Mouse (Mus musculus) brain, embryonic 14.5 days (tissue): ENCODE results near the gene Ing4. TPM values are rescaled to one million over a fixed set of nuclear protein-coding genes. Genes with fewer than 3 reads are reported as not detected.

Experiments
- DNase-seq: peaks from one replicate; pipeline ENCODE4 v3.0.0-alpha.2; 2011; ENCODE audit warnings: low read depth
- CTCF ChIP-seq: fragments of 200-500 bp; IDR thresholded peaks from 2 replicates; pipeline ENCODE4 v1.5.1; 2012; ENCODE audit warnings: inconsistent platforms, mild to moderate bottlenecking, moderate library complexity, borderline replicate concordance; ENCODE audit not compliant: insufficient read depth, insufficient read length; ENCODE audit errors: extremely low read depth
- POLR2A ChIP-seq: fragments of 200-500 bp; IDR thresholded peaks from 2 replicates; pipeline ENCODE4 v1.6.1; 2012; ENCODE audit warnings: mild to moderate bottlenecking, inconsistent platforms, borderline replicate concordance; ENCODE audit not compliant: poor library complexity, insufficient read depth, insufficient read length, severe bottlenecking; ENCODE audit errors: extremely low read depth
- polyA plus RNA-seq: library from polyadenylated mRNA; depleted of rRNA; stranded (reverse); fragments of >200 nt; gene quantifications from 2 replicates; pipeline ENCODE4 v1.2.3, GENCODE M21; 2012

The Ing4 gene
- polyA plus RNA-seq, 1 experiment: 127 TPM

DNA sequence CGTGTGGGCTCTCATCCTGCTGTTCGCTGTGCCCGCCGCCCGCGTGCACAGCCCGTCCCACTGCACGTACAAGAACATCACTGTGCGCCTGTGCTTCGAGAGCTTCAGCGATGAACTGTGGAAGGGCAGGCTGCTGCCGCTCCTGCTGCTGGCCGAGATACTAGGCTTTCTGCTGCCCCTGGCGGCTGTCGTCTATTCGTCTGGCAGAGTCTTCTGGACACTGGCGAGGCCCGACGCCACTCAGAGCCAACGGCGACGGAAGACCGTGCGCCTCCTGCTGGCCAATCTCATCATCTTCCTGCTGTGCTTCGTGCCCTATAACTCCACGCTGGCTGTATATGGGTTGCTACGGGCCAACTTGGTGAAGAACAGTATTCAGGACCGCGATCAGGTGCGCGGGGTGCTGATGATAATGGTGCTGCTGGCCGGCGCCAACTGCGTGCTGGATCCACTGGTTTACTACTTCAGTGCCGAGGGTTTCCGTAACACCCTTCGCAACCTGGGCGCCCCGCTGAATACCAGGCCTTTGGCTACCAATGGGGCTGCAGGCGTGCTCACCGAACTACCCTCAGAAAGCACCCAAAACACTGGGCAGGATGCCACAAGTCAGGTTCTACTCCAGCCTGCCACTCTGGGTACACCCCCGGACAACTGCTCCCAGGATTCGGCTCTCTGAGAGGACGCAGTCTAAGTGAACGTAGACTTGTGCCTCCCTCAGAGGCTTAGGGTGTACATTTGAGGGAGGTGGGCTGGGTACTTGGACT lies 42.4 kb downstream of the Ing4 start:
- DNase-seq: peak; percentile 98
- peak; percentile 96 for TF ChIP-seq CTCF
- peak; percentile 68; the same call in 1 of the 2 replicates for TF ChIP-seq POLR2A

DNA sequence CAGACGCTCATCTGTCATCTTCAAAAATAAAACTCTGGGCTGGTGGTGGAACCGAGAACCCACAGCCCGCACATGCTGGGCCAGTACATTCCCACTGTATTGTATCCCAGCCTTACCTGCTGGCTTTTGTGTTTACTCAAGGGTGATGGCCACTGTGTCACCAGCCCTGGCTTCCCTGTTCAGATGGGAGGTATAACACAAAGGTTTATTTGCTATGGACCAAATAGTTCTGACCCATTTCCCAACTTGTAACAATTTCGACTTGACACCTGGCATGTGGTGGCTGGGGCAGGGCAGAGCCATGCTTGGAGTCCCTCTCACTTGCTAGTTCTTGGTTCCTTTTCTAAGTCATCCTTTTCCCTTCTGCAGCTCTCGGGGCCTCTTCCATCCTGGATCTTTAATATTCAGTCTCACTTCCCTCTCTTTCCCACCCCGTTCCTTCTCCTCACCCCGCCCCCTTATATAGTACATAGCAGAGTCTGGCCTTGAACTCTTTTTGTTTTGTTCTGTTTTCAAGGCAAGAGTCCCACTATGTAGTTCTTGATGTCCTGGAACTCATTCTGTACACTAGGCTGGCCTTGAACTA lies 43.3 kb downstream of the Ing4 start:
- no peak for TF ChIP-seq CTCF
- TF ChIP-seq POLR2A: no peak
- DNase-seq: no peak

DNA sequence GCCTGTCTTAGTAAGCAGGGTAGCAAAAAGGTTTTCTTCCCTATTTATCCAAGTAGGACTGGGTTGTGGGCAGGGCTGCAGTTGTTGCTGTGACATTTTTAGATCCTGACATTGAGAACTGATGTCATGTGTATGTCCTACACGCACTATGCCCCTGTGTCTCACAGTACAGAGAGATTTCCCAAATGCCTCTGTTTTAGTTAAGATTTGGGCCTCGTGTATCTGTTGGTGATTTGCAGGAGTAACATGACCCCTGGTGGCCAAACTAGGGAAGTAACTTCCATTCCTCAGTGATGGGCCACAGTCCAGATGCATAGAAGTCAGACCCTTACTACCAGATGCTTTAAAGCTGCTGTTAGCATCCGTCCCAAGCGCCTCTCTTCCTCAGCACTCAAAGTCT lies 44.9 kb downstream of the Ing4 start:
- TF ChIP-seq POLR2A: no peak
- peak; percentile 83; the same call in 1 of the 2 replicates for TF ChIP-seq CTCF

DNA sequence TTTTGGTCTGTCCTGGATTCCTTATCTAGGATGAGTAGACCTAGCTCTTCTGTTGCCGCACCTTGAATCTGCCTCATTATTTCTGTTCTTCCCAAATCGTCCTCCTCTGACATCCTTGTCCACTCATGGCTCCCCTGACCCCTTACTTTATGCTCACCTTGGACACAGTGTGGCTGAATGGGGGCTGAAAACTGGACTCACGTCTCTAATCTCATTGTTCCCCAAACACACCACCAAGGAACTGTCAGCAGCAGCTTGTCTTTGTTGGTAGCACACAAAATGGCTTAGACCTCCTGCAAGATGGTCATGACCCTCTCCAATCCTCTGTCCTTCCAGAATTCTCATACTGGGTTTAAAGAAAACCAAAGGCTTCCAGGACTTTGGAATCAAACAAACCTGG lies 48.4 kb downstream of the Ing4 start:
- no peak for TF ChIP-seq POLR2A
- TF ChIP-seq CTCF: no peak
- no peak for DNase-seq

More for the DNA sequence above, 44.9 kb downstream of the Ing4 start:
- peak; percentile 90 for DNase-seq

DNA sequence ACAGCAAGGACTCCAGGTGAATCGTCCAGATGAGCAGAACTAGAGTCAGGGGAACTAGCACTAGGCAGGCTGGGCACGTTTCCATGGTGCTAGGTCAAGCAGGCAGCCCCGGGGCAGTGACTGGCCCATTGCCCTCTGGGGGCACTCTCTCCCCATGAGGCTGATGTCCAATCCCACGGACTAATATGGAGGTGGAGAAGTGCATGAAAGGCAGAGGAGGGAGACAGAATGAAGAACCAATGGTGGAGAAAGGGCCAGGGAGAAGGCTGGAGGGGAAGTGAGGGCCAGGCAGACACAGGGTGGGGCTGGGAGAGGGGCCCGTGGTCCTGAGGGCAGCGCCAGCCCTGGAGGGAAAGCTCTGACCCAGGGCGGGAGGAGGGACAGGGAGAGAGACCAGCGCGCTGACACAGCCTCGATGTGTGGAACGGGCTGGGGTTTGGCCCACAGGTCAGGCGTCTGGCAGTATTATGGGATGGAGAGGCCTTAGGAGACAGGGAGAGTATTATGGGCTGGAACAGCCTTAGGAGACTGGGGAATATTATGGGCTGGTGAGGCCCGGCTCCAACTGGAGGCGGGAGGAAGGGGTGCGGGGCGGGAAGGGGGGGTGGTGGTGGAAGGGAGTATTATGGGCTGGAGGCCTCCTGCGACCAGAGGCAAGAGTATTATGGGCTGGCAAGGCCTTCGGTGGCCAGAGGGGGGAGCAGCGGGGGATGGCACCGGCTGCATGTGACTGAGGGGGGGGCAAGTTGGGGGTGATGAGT lies 49.2 kb downstream of the Ing4 start:
- DNase-seq: peak; percentile 97
- no peak for TF ChIP-seq POLR2A
- TF ChIP-seq CTCF: no peak

DNA sequence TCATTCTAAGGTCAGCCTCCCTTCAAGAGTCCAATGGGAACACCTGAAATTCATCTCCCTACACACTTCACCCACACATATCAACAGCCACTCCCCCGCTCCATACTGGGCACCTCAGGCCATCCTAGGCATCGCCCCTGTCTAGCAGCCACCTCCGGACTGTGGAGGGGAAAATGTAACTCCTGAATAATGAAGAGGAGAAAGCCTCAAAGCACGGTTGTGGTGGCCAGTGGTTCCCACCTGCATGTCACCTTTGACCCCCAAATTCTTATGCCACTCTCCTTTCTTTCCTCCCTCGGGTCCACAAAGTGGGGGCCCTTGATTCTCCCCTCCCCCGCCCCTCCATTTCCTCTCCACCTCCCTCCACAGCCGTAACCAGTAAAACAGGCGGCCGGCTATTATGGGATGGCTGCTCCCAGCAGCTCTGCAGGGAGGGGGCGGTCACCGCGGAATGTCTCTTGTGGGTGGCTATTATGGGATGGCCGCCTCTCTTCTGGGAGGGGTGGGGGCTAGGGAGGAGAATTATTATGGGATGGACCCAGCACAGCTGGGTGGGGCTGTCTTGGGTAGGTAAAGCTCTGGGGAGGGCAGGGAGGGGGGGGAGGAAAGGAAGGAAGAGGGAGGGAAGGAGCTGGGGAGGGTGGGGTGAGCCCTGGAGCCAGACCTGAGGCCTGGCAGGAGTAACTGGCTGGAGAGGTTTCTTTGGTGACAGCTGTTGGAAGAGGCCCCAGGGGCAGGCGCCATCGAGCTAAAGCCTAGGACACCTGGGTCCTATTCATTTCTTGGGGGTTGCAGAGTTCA lies 50.2 kb downstream of the Ing4 start:
- TF ChIP-seq CTCF (no peak), POLR2A (peak; percentile 13; the same call in 1 of the 2 replicates)
- DNase-seq: peak; percentile 93

DNA sequence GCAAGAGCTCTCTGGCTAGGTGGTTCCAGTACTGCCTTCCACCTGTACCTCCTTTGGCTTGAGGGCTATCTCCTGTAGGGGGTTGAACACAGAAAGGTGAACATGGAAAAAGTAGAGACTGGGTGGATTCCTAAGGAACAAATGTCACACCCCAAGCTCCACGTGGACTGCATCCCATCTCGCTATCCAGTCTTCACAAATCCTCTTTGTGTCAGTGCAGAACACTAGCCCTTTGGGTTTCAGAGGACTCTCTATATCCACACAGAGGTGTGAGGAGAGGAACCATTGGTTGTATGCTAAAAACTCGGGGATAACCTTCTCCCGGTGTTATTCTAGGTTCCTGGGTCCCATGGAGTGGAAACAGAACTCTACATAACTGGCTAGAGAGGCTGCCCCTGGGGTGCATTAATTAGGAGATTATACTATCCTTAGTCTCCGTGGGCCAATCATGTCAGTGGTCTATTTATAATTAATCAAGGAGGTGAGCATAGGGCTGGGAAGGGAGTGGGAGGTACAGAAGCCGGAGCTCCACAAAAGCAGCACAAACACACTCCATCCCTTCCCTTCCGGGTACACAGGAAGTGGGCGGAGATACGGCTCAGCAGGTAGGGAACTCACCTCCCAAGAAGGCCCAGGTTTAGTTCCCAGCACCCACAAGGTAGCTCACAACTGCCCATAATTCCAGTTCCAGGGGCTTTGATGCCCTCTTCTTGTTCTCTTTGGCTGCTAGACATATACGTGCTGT lies 51.0 kb downstream of the Ing4 start:
- TF ChIP-seq CTCF: no peak
- no peak for TF ChIP-seq POLR2A
- DNase-seq: no peak

DNA sequence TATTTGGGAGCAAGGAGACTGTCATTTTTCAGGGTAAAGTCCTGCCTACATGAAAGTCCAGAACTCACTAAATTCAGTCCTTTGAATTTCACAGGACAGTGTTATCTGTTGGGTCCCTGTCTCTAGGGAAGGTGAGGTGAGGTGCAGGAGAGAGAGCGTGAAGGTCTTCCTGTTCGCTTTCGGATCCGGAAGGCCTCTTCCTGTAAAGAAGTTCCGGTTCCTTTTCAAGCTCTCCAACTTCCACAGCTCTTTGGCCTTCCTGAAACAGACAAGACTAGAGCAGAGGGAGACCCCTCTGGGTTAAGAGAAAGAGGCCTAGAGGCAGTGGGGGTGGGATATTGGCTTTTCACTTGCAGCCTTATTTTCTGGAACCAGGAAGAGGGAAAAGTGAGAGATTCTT lies 52.8 kb downstream of the Ing4 start:
- TF ChIP-seq CTCF (no peak), POLR2A (no peak)
- no peak for DNase-seq

DNA sequence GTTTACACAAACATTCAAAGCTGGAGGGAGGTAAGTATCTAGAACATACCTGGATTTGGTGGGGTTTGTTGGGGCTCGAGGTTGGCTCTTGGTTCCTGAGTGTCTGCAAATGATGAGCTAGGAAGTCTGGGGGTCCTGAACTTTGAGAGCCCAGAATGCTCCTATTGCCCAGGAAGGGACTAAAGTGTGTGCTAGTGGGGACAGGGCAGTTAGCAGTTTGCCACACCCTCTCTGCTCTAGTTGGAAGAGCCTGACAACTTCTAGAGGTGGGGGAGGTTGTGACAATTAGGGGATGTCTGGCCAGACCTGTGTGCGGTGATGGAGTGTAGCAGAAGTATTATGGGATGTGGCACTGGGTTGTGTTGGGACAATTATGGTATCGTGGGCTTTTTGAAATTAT lies 55.3 kb downstream of the Ing4 start:
- no peak for TF ChIP-seq CTCF
- no peak for DNase-seq

DNA sequence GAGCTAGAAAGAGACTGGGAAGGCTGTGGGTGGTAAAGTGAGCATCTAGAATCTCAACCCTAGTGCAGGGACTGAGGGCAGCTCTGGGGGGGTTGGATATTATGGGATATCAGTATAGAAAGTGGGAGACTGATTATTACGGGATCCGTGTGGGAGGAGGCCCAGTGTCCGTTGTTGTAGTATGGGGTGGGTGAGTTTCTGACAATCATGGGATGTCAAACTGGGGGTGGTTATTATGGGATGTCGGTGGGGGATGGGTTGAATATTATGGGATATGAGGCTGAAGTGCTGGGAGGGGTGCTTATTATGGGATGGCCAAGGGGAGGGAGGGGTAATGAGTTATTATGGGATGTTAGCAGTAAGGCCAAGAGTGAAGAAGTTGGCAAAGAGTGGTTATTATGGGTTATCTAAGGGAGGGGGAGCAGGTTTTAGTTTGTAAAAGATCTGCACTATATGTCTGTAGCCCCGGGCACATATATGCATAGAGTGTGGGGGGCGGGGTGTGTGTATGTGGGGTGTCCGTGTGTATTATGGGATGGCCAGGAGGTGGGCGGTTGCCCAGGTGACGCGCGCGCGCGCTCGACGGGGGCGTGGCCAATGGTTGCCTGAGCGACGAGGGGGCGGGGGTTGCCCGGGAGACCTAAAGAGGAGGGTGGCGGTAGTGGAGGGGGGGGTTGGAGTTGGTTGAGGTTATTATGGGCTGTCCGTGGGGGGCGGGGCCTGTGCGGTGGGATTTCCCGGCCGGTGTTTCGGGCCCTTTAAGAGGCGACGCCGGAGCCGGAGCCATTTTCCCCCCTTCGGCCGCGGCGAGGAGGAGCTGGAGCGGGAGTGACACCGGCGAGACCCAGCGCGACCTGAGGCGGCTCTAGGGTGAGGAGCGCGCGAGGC lies 56.1 kb downstream of the Ing4 start, which contains the start of gene Chd4:
Chd4 (plus strand) TSS at position 591 of the 888 bp plus-strand sequence.
- peak; percentile 98 for DNase-seq
- peak; percentile 56; the same call in 1 of the 2 replicates for TF ChIP-seq POLR2A
- TF ChIP-seq CTCF: no peak

DNA sequence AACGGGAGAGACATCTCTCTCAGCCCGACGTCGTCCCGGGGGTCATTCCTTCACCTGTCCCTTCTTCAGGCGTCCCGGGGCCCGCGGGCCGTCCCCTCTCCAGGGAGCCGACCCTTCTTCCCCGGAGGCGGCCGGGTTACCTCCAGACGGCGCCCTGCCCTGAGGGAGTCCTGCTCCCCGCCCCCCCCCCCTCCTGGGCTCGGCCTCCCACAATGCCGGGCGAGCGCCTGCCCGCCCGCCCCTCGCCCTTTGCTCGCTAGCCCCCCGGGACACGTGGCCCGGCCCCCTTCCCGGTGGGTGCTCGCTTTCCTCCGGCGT lies 56.7 kb downstream of the Ing4 start:
- DNase-seq: no peak
- no peak for TF ChIP-seq POLR2A
- no peak for TF ChIP-seq CTCF
